Mouse (Mus musculus) brown adipose tissue, adult 24 weeks (tissue): ENCODE data around the gene Cnot3. TPM values are rescaled to one million over a fixed set of nuclear protein-coding genes. Genes with fewer than 3 reads are reported as not detected.

Experiments
- H3K27ac ChIP-seq: fragments of 200-500 bp; replicated peaks from 2 replicates; pipeline ENCODE4 v1.5.1; 2012; ENCODE audit warnings: low read depth, mild to moderate bottlenecking, low read length
- H3K4me1 ChIP-seq: fragments of 200-500 bp; 2 replicates; pipeline ENCODE4 v1.6.1; 2012; ENCODE audit warnings: low read length, mixed read lengths; ENCODE audit not compliant: control insufficient read depth, insufficient read depth, insufficient read length
- H3K4me3 ChIP-seq: fragments of 200-500 bp; 2 replicates; pipeline ENCODE4 v1.5.1; 2012; ENCODE audit warnings: low read depth, mild to moderate bottlenecking, low read length, moderate library complexity; ENCODE audit not compliant: insufficient read depth
- polyA plus RNA-seq: library from polyadenylated mRNA; stranded (reverse); fragments of >200 nt; gene quantifications from 2 replicates; pipeline ENCODE4 v1.2.4, GENCODE M21; 2012; ENCODE audit not compliant: missing spikeins, insufficient read depth, insufficient read length

The Cnot3 gene
- polyA plus RNA-seq, 1 experiment = 31.4 TPM

- Histone ChIP-seq H3K27ac (peak within 1 kb of the TSS; percentile 92), H3K4me1 (peaks cover 10% of the 10 kb centered on the region), H3K4me3 (peak within 1 kb of the TSS; percentile 81)
Measured at GRCm38 (mm10) chr7:3629543-3630477, 15.3 kb upstream of the Cnot3 start, which contains the start of the genes Tfpt and Prpf31. Tfpt (minus strand) TSS chr7:3629929. Prpf31 (plus strand) TSS chr7:3629985.

GRCm38 (mm10) chr7:3630478-3630815 is 14.6 kb upstream of the Cnot3 start:
- Histone ChIP-seq H3K4me3 (peak overlapping the region; percentile 45), H3K4me1 (peaks cover 10% of the 10 kb centered on the region), H3K27ac (no peak overlapping the region)

GRCm38 (mm10) chr7:3643412-3643811 is 1.7 kb upstream of the Cnot3 start:
- no peak overlapping the region for H3K27ac ChIP-seq
- H3K4me3 ChIP-seq = no peak overlapping the region
- H3K4me1 ChIP-seq = peaks cover 13% of the 10 kb centered on the region

GRCm38 (mm10) chr7:3643843-3644242 is 1.2 kb upstream of the Cnot3 start:
- peaks cover 13% of the 10 kb centered on the region for H3K4me1 ChIP-seq
- H3K27ac ChIP-seq = no peak overlapping the region
- no peak overlapping the region; the same call in 1 of the 2 replicates for H3K4me3 ChIP-seq

- Histone ChIP-seq H3K4me1 (peaks cover 13% of the 10 kb centered on the region), H3K27ac (no peak overlapping the region), H3K4me3 (peak overlapping the region; percentile 53)
Measured at GRCm38 (mm10) chr7:3644348-3644671, 758 bp upstream of the Cnot3 start.

- Histone ChIP-seq H3K4me3 (peak overlapping the region; percentile 94), H3K4me1 (peaks cover 13% of the 10 kb centered on the region), H3K27ac (peak overlapping the region; percentile 87)
Measured at GRCm38 (mm10) chr7:3645488-3646025, 489 bp downstream of the Cnot3 start.

GRCm38 (mm10) chr7:3646188-3646587 is 1.1 kb downstream of the Cnot3 start:
- H3K4me1 ChIP-seq = peaks cover 13% of the 10 kb centered on the region
- peak overlapping the region; percentile 94 for H3K4me3 ChIP-seq
- no peak overlapping the region for H3K27ac ChIP-seq

GRCm38 (mm10) chr7:3646641-3647040 is 1.6 kb downstream of the Cnot3 start:
- Histone ChIP-seq H3K27ac (no peak overlapping the region), H3K4me3 (peak overlapping the region; percentile 94), H3K4me1 (peaks cover 13% of the 10 kb centered on the region)

- H3K27ac ChIP-seq = no peak overlapping the region
- H3K4me3 ChIP-seq = no peak overlapping the region
- no peaks in the 10 kb centered on the region for H3K4me1 ChIP-seq
Measured at GRCm38 (mm10) chr7:3656966-3657365, 11.9 kb downstream of the Cnot3 start.

- H3K4me3 ChIP-seq = no peak overlapping the region
- H3K27ac ChIP-seq = no peak overlapping the region
- H3K4me1 ChIP-seq = no peaks in the 10 kb centered on the region
Measured at GRCm38 (mm10) chr7:3658578-3658977, 13.5 kb downstream of the Cnot3 start.

- Histone ChIP-seq H3K4me3 (peak overlapping the region; percentile 78), H3K27ac (peak overlapping the region; percentile 70), H3K4me1 (peaks cover 3% of the 10 kb centered on the region; the same call in 1 of the 2 replicates)
Measured at GRCm38 (mm10) chr7:3664524-3665214, 19.6 kb downstream of the Cnot3 start.

- Histone ChIP-seq H3K4me1 (peaks cover 3% of the 10 kb centered on the region; the same call in 1 of the 2 replicates), H3K4me3 (peak within 1 kb of the TSS; percentile 78), H3K27ac (peak within 1 kb of the TSS; percentile 79)
Measured at GRCm38 (mm10) chr7:3665215-3666114, 20.4 kb downstream of the Cnot3 start, which contains the start of gene Leng1. Leng1 (minus strand) TSS chr7:3665840.

- no peak overlapping the region for H3K27ac ChIP-seq
- peak overlapping the region; percentile 36 for H3K4me3 ChIP-seq
Measured at GRCm38 (mm10) chr7:3666921-3667391, 21.9 kb downstream of the Cnot3 start.

GRCm38 (mm10) chr7:3674507-3675227 is 29.6 kb downstream of the Cnot3 start:
- Histone ChIP-seq H3K27ac (no peak overlapping the region), H3K4me3 (no peak overlapping the region), H3K4me1 (no peaks in the 10 kb centered on the region)

More at GRCm38 (mm10) chr7:3666921-3667391, 21.9 kb downstream of the Cnot3 start:
- peaks cover 3% of the 10 kb centered on the region; the same call in 1 of the 2 replicates for H3K4me1 ChIP-seq
